Mouse (Mus musculus): ENCODE measurements around the gene Ccdc85b.

GRCm38 (mm10) chr19:5488878-5489571 lies 31.3 kb upstream of the Ccdc85b start:
- TF ChIP-seq CTCF (IDR thresholded peaks at IDR 0.05; ENCODE audit: control insufficient read depth, insufficient read depth, low read length) (peak; percentile 16; the same call in 1 of the 2 replicates), POLR2A (IDR thresholded peaks at IDR 0.05; ENCODE audit: borderline replicate concordance, control insufficient read depth, low read depth, low read length) (peak; percentile 75)
